Mouse (Mus musculus) layer of hippocampus, adult 2 months (tissue): ENCODE results near the gene Ahdc1. TPM values are rescaled to one million over a fixed set of nuclear protein-coding genes. Genes with fewer than 3 reads are reported as not detected.

Source experiments
- DNase-seq, 2 experiments: peaks; one replicate each; pipeline ENCODE4 v3.0.0; 2022; ENCODE audit warnings: low spot score in 2 of 2
- H3K27ac ChIP-seq: fragments of 200-600 bp; 2 replicates; pipeline ENCODE4 v1.8.1; 2022
- H3K4me3 ChIP-seq: fragments of 200-600 bp; 2 replicates; pipeline ENCODE4 v1.8.1; 2022; ENCODE audit warnings: mild to moderate bottlenecking
- CTCF ChIP-seq: fragments of 200-600 bp; conservative IDR thresholded peaks from 2 replicates; pipeline ENCODE4 v1.8.1; 2022; ENCODE audit warnings: antibody characterized with exemption, mild to moderate bottlenecking, moderate library complexity
- long read RNA-seq, 2 experiments: library from polyadenylated mRNA; stranded (forward); transcript quantifications; one replicate each; pipeline ENCODE4 v2.0.0; 2021; ENCODE audit warnings: borderline mapping rate in 2 of 2
- total RNA-seq, 2 experiments: library from RNA; stranded (reverse); gene quantifications; 2 replicates each; pipeline ENCODE4 v1.2.3; 2021

Gene Ahdc1
- 100 to 1,000 TPM; 108 to 113 TPM for total RNA-seq
- long read RNA-seq, experiment 1, partial matches to known transcripts, result 18 of 20 reads
- long read RNA-seq, experiment 1, other reads (novel, unspliced or antisense), result 2 of 20 reads
- long read RNA-seq, experiment 2, partial matches to known transcripts, result 6 of 10 reads
- long read RNA-seq, experiment 2, other reads (novel, unspliced or antisense), result 4 of 10 reads

GRCm38 (mm10) chr4:133011028-133011820 is at the start of gene Ahdc1:
Gene Ahdc1, plus strand, starts transcription at chr4:133011260.
- DNase-seq, result peak; percentile 94 to 95
- Histone ChIP-seq H3K27ac (peak within 1 kb of the TSS; percentile 99), H3K4me3 (peak within 1 kb of the TSS; percentile 97)
- peak; percentile 34 for TF ChIP-seq CTCF

- H3K27ac ChIP-seq, result no peak overlapping the region
- H3K4me3 ChIP-seq, result no peak overlapping the region
- DNase-seq, result no peak
- TF ChIP-seq CTCF, result no peak
Observed at GRCm38 (mm10) chr4:132961866-132962265, 49.2 kb upstream of the Ahdc1 start.

GRCm38 (mm10) chr4:132962628-132963027 is 48.4 kb upstream of the Ahdc1 start:
- no peak for TF ChIP-seq CTCF
- no peak overlapping the region for H3K27ac ChIP-seq
- DNase-seq, result no peak
- no peak overlapping the region for H3K4me3 ChIP-seq

- no peak overlapping the region for H3K27ac ChIP-seq
- DNase-seq, result no peak
- TF ChIP-seq CTCF, result no peak
- H3K4me3 ChIP-seq, result no peak overlapping the region
Observed at GRCm38 (mm10) chr4:132963436-132963835, 47.6 kb upstream of the Ahdc1 start.

- H3K4me3 ChIP-seq, result no peak overlapping the region
- DNase-seq, result no peak
- H3K27ac ChIP-seq, result no peak overlapping the region
- TF ChIP-seq CTCF, result no peak
Observed at GRCm38 (mm10) chr4:132964064-132964463, 47.0 kb upstream of the Ahdc1 start.

GRCm38 (mm10) chr4:132964473-132964872 is 46.6 kb upstream of the Ahdc1 start:
- no peak for DNase-seq
- H3K27ac ChIP-seq, result no peak overlapping the region
- H3K4me3 ChIP-seq, result no peak overlapping the region
- no peak for TF ChIP-seq CTCF

- TF ChIP-seq CTCF, result no peak
Observed at GRCm38 (mm10) chr4:132968105-132968938, 42.7 kb upstream of the Ahdc1 start.

GRCm38 (mm10) chr4:132971601-132972000 is 39.5 kb upstream of the Ahdc1 start:
- DNase-seq, result no peak
- no peak overlapping the region for H3K4me3 ChIP-seq
- no peak for TF ChIP-seq CTCF

More at GRCm38 (mm10) chr4:132968105-132968938, 42.7 kb upstream of the Ahdc1 start:
- H3K4me3 ChIP-seq, result no peak overlapping the region
- no peak overlapping the region for H3K27ac ChIP-seq
- DNase-seq, result no peak

GRCm38 (mm10) chr4:132972101-132972500 is 39.0 kb upstream of the Ahdc1 start:
- H3K4me3 ChIP-seq, result no peak overlapping the region
- no peak overlapping the region for H3K27ac ChIP-seq
- DNase-seq, result no peak
- TF ChIP-seq CTCF, result no peak

More at GRCm38 (mm10) chr4:132971601-132972000, 39.5 kb upstream of the Ahdc1 start:
- H3K27ac ChIP-seq, result no peak overlapping the region

GRCm38 (mm10) chr4:132972556-132972955 is 38.5 kb upstream of the Ahdc1 start:
- no peak overlapping the region for H3K27ac ChIP-seq
- no peak for DNase-seq
- H3K4me3 ChIP-seq, result no peak overlapping the region
- TF ChIP-seq CTCF, result no peak

- Histone ChIP-seq H3K4me3 (no peak overlapping the region), H3K27ac (no peak overlapping the region)
- TF ChIP-seq CTCF, result no peak
- no peak for DNase-seq
Observed at GRCm38 (mm10) chr4:132973186-132973585, 37.9 kb upstream of the Ahdc1 start.

- DNase-seq, result no peak
- peak within 1 kb of the TSS; percentile 36; the same call in 1 of the 2 replicates for H3K27ac ChIP-seq
- TF ChIP-seq CTCF, result no peak
- peak within 1 kb of the TSS; percentile 22; the same call in 1 of the 2 replicates for H3K4me3 ChIP-seq
Observed at GRCm38 (mm10) chr4:132973814-132974398, 37.2 kb upstream of the Ahdc1 start, which contains the start of gene Fgr. Gene Fgr, plus strand, starts transcription at chr4:132974095.
